Mouse (Mus musculus): ENCODE data around the gene Dynlrb1. TPM values are rescaled to one million over a fixed set of nuclear protein-coding genes. Genes with fewer than 3 reads are reported as not detected.
A peak's percentile ranks its signal among the peaks of the same experiment; 100 is the strongest.

Gene Dynlrb1
- polyA plus RNA-seq, 1 experiment: 836 TPM

- TF ChIP-seq POLR2A (IDR thresholded peaks at IDR 0.05; ENCODE audit: borderline replicate concordance, insufficient read depth, low read length): no peak
- no peak for TF ChIP-seq CTCF (IDR thresholded peaks at IDR 0.05; ENCODE audit: borderline replicate concordance, insufficient read depth, low read depth, low read length)
- H3K27ac ChIP-seq (ENCODE audit: insufficient read depth, low read length): no peak overlapping the region
- H3K4me1 ChIP-seq (ENCODE audit: control insufficient read depth, insufficient read depth, low read length): peaks cover 15% of the 10 kb centered on the region
- 71% methylated on average over 2 of the region's 2 CpGs for WGBS
- no peak overlapping the region for H3K4me3 ChIP-seq (replicated peaks; ENCODE audit: insufficient read depth, low read depth, low read length)
- H3K27me3 ChIP-seq (ENCODE audit: control insufficient read depth, insufficient read depth, low read length): no peaks in the 10 kb centered on the region
- no peak for DNase-seq
Observed at GRCm38 (mm10) chr2:155280116-155280515, 43.8 kb downstream of the Dynlrb1 start.

GRCm38 (mm10) chr2:155283793-155284192 lies 47.5 kb downstream of the Dynlrb1 start:
- whole genome bisulfite sequencing: 41% methylated on average over 4 of the region's 4 CpGs
- DNase-seq: no peak
- Histone ChIP-seq H3K4me1 (ENCODE audit: control insufficient read depth, insufficient read depth, low read length) (peaks cover 3% of the 10 kb centered on the region), H3K4me3 (replicated peaks; ENCODE audit: insufficient read depth, low read depth, low read length) (no peak overlapping the region), H3K27ac (ENCODE audit: insufficient read depth, low read length) (no peak overlapping the region), H3K27me3 (ENCODE audit: control insufficient read depth, insufficient read depth, low read length) (no peaks in the 10 kb centered on the region)
- TF ChIP-seq POLR2A (IDR thresholded peaks at IDR 0.05; ENCODE audit: borderline replicate concordance, insufficient read depth, low read length): no peak
- no peak for TF ChIP-seq CTCF (IDR thresholded peaks at IDR 0.05; ENCODE audit: borderline replicate concordance, insufficient read depth, low read depth, low read length)

- H3K4me1 ChIP-seq (ENCODE audit: control insufficient read depth, insufficient read depth, low read length): peaks cover 3% of the 10 kb centered on the region
- DNase-seq: no peak
- no peak overlapping the region for H3K4me3 ChIP-seq (replicated peaks; ENCODE audit: insufficient read depth, low read depth, low read length)
- H3K27ac ChIP-seq (ENCODE audit: insufficient read depth, low read length): no peak overlapping the region
- TF ChIP-seq CTCF (IDR thresholded peaks at IDR 0.05; ENCODE audit: borderline replicate concordance, insufficient read depth, low read depth, low read length) (no peak), POLR2A (IDR thresholded peaks at IDR 0.05; ENCODE audit: borderline replicate concordance, insufficient read depth, low read length) (no peak)
- H3K27me3 ChIP-seq (ENCODE audit: control insufficient read depth, insufficient read depth, low read length): no peaks in the 10 kb centered on the region
- 80% methylated on average over 7 of the region's 7 CpGs for WGBS
Observed at GRCm38 (mm10) chr2:155284647-155285046, 48.3 kb downstream of the Dynlrb1 start.

DNA sequence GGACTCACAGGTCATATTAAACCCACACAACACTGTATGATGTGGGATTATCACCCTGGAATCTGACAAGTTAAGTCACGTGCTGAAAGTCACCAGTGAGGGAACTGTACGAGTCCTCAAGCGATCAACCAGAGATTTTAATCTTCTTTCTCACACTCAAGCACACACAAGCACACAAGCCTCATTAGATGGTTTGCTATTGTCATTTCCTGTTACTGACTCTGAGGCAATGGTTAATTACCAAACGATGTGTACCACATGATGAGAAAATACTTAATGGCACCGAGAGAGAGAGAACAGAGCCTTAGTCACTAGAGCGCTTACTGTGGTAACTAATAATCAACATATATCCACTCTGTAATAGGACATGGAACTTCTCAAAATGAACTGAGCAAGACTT lies 49.4 kb downstream of the Dynlrb1 start:
- TF ChIP-seq CTCF (IDR thresholded peaks at IDR 0.05; ENCODE audit: borderline replicate concordance, insufficient read depth, low read depth, low read length) (no peak), POLR2A (IDR thresholded peaks at IDR 0.05; ENCODE audit: borderline replicate concordance, insufficient read depth, low read length) (no peak)
- WGBS: 95% methylated on average over 6 of the region's 6 CpGs
- no peak for DNase-seq
- Histone ChIP-seq H3K4me3 (replicated peaks; ENCODE audit: insufficient read depth, low read depth, low read length) (no peak overlapping the region), H3K27me3 (ENCODE audit: control insufficient read depth, insufficient read depth, low read length) (no peaks in the 10 kb centered on the region), H3K4me1 (ENCODE audit: control insufficient read depth, insufficient read depth, low read length) (peaks cover 3% of the 10 kb centered on the region), H3K27ac (ENCODE audit: insufficient read depth, low read length) (no peak overlapping the region)

DNA sequence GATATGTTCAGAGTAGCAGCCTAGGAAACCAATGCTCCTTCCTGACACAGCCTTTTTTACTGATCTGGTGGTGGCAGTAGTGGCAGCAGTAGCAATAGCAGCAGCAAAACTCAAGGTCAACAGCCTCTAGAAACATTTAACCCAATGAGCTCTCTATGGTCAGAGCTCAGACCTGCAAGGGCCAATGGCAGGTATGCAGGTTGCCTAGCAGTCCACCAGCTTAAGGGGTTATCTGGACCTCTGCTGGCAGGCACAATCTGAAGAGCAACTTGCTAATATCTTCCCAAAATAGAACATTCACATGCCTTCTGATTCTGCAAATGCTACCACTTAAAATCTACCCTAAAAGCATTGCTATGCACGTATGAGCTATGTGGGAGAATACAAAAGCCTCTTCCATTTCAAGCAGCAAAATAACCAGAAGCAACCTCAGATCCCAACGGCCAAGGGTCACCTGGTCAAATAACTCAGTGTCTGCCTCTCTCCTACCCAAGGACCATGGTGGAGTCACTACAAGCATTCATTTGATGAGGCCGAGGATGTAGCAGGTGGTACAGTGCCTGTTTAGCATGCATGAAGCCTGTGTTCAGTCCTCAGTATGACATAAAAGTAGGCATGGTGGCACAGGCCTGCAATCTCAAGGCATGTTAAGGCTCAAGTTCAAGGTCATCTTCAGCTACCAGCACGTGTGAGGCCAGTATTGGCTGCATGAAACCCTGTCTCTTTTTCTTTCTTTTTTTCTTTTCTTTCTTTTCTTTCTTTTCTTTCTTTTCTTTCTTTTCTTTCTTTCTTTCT lies 51.3 kb downstream of the Dynlrb1 start:
- WGBS: 87% methylated on average over 4 of the region's 4 CpGs
- Histone ChIP-seq H3K27ac (ENCODE audit: insufficient read depth, low read length) (no peak overlapping the region), H3K4me1 (ENCODE audit: control insufficient read depth, insufficient read depth, low read length) (peaks cover 3% of the 10 kb centered on the region), H3K27me3 (ENCODE audit: control insufficient read depth, insufficient read depth, low read length) (no peaks in the 10 kb centered on the region), H3K4me3 (replicated peaks; ENCODE audit: insufficient read depth, low read depth, low read length) (no peak overlapping the region)
- TF ChIP-seq CTCF (IDR thresholded peaks at IDR 0.05; ENCODE audit: borderline replicate concordance, insufficient read depth, low read depth, low read length) (no peak), POLR2A (IDR thresholded peaks at IDR 0.05; ENCODE audit: borderline replicate concordance, insufficient read depth, low read length) (no peak)
- no peak for DNase-seq

- Histone ChIP-seq H3K4me3 (replicated peaks; ENCODE audit: insufficient read depth, low read depth, low read length) (no peak overlapping the region), H3K27me3 (ENCODE audit: control insufficient read depth, insufficient read depth, low read length) (no peaks in the 10 kb centered on the region), H3K4me1 (ENCODE audit: control insufficient read depth, insufficient read depth, low read length) (peaks cover 9% of the 10 kb centered on the region), H3K27ac (ENCODE audit: insufficient read depth, low read length) (no peak overlapping the region)
- no peak for TF ChIP-seq POLR2A (IDR thresholded peaks at IDR 0.05; ENCODE audit: borderline replicate concordance, insufficient read depth, low read length)
- no peak for TF ChIP-seq CTCF (IDR thresholded peaks at IDR 0.05; ENCODE audit: borderline replicate concordance, insufficient read depth, low read depth, low read length)
- WGBS: 92% methylated on average over 8 of the region's 8 CpGs
- no peak for DNase-seq
Observed at GRCm38 (mm10) chr2:155290066-155290465, 53.7 kb downstream of the Dynlrb1 start.

GRCm38 (mm10) chr2:155293382-155293781 lies 57.0 kb downstream of the Dynlrb1 start:
- H3K4me3 ChIP-seq (replicated peaks; ENCODE audit: insufficient read depth, low read depth, low read length): no peak overlapping the region
- TF ChIP-seq CTCF (IDR thresholded peaks at IDR 0.05; ENCODE audit: borderline replicate concordance, insufficient read depth, low read depth, low read length): peak; percentile 24; the same call in 1 of the 2 replicates
- TF ChIP-seq POLR2A (IDR thresholded peaks at IDR 0.05; ENCODE audit: borderline replicate concordance, insufficient read depth, low read length): no peak
- DNase-seq: peak; percentile 44 to 73
- WGBS: 14% methylated on average over 2 of the region's 2 CpGs
- H3K4me1 ChIP-seq (ENCODE audit: control insufficient read depth, insufficient read depth, low read length): peaks cover 9% of the 10 kb centered on the region
- no peaks in the 10 kb centered on the region for H3K27me3 ChIP-seq (ENCODE audit: control insufficient read depth, insufficient read depth, low read length)
- peak overlapping the region; percentile 9; the same call in 1 of the 2 replicates for H3K27ac ChIP-seq (ENCODE audit: insufficient read depth, low read length)

GRCm38 (mm10) chr2:155293946-155294345 lies 57.6 kb downstream of the Dynlrb1 start:
- Histone ChIP-seq H3K27ac (ENCODE audit: insufficient read depth, low read length) (no peak overlapping the region), H3K27me3 (ENCODE audit: control insufficient read depth, insufficient read depth, low read length) (no peaks in the 10 kb centered on the region), H3K4me1 (ENCODE audit: control insufficient read depth, insufficient read depth, low read length) (peaks cover 9% of the 10 kb centered on the region), H3K4me3 (replicated peaks; ENCODE audit: insufficient read depth, low read depth, low read length) (no peak overlapping the region)
- no peak for TF ChIP-seq CTCF (IDR thresholded peaks at IDR 0.05; ENCODE audit: borderline replicate concordance, insufficient read depth, low read depth, low read length)
- TF ChIP-seq POLR2A (IDR thresholded peaks at IDR 0.05; ENCODE audit: borderline replicate concordance, insufficient read depth, low read length): no peak
- no peak for DNase-seq
- 81% methylated on average over 4 of the region's 4 CpGs for WGBS

Measured in cerebellum, adult 2 months (tissue).